Mouse (Mus musculus): ENCODE data around the gene Chl1. TPM values are rescaled to one million over a fixed set of nuclear protein-coding genes. Genes with fewer than 3 reads are reported as not detected.
A peak's percentile ranks its signal among the peaks of the same experiment; 100 is the strongest.

The Chl1 gene
- polyA plus RNA-seq, 2 experiments: 2.0 to 4.9 TPM

- H3K9ac ChIP-seq (ENCODE audit: low read depth, low read length, severe bottlenecking): no peak overlapping the region
- H3K36me3 ChIP-seq (ENCODE audit: control insufficient read depth, insufficient read depth, low read length): no peaks in the 10 kb centered on the region
- no peak overlapping the region for H3K4me3 ChIP-seq (replicated peaks; ENCODE audit: low read length)
- 50% methylated on average over 3 of the region's 3 CpGs for WGBS
- no peaks in the 10 kb centered on the region for H3K9me3 ChIP-seq (ENCODE audit: control insufficient read depth, low read length)
- no peaks in the 10 kb centered on the region for H3K27me3 ChIP-seq (ENCODE audit: control insufficient read depth, insufficient read depth, low read length)
- TF ChIP-seq POLR2A (IDR thresholded peaks at IDR 0.05; ENCODE audit: borderline replicate concordance, extremely low read depth, insufficient read depth, insufficient read length): no peak
- no peak overlapping the region for H3K4me2 ChIP-seq (replicated peaks; ENCODE audit: low read depth, low read length, severe bottlenecking)
- DNase-seq (ENCODE audit: low spot score): no peak
- ATAC-seq (ENCODE audit: low FRiP score, low read depth): no peak
- H3K4me1 ChIP-seq (ENCODE audit: control insufficient read depth, insufficient read depth, low read length): no peaks in the 10 kb centered on the region
- no peak overlapping the region for H3K27ac ChIP-seq (replicated peaks; ENCODE audit: low read depth, low read length)
These were observed 6.3 kb upstream of the Chl1 start for GRCm38 (mm10) chr6:103504065-103504464.

- peaks cover 31% of the 10 kb centered on the region for H3K27me3 ChIP-seq (ENCODE audit: control insufficient read depth, insufficient read depth, low read length)
- H3K9ac ChIP-seq (ENCODE audit: low read depth, low read length, severe bottlenecking): no peak overlapping the region
- WGBS: 51% methylated on average over 3 of the region's 3 CpGs
These were observed 2.4 kb upstream of the Chl1 start for GRCm38 (mm10) chr6:103507751-103508575.

GRCm38 (mm10) chr6:103509596-103509995, 790 bp upstream of the Chl1 start:
- H3K4me3 ChIP-seq (replicated peaks; ENCODE audit: low read length): no peak overlapping the region
- H3K27ac ChIP-seq (replicated peaks; ENCODE audit: low read depth, low read length): no peak overlapping the region
- peaks cover 41% of the 10 kb centered on the region for H3K27me3 ChIP-seq (ENCODE audit: control insufficient read depth, insufficient read depth, low read length)
- H3K4me1 ChIP-seq (ENCODE audit: control insufficient read depth, insufficient read depth, low read length): peaks cover 13% of the 10 kb centered on the region; the same call in 1 of the 2 replicates
- 62% methylated on average over 4 of the region's 4 CpGs for WGBS
- H3K9me3 ChIP-seq (ENCODE audit: control insufficient read depth, low read length): no peaks in the 10 kb centered on the region
- H3K4me2 ChIP-seq (replicated peaks; ENCODE audit: low read depth, low read length, severe bottlenecking): no peak overlapping the region
- no peak overlapping the region for H3K9ac ChIP-seq (ENCODE audit: low read depth, low read length, severe bottlenecking)
- no peak for TF ChIP-seq POLR2A (IDR thresholded peaks at IDR 0.05; ENCODE audit: borderline replicate concordance, extremely low read depth, insufficient read depth, insufficient read length)
- no peaks in the 10 kb centered on the region for H3K36me3 ChIP-seq (ENCODE audit: control insufficient read depth, insufficient read depth, low read length)
- DNase-seq (ENCODE audit: low spot score) (no peak), ATAC-seq (ENCODE audit: low FRiP score, low read depth) (no peak)

More at GRCm38 (mm10) chr6:103507751-103508575, 2.4 kb upstream of the Chl1 start:
- Histone ChIP-seq H3K27ac (replicated peaks; ENCODE audit: low read depth, low read length) (no peak overlapping the region), H3K9me3 (ENCODE audit: control insufficient read depth, low read length) (no peaks in the 10 kb centered on the region), H3K36me3 (ENCODE audit: control insufficient read depth, insufficient read depth, low read length) (no peaks in the 10 kb centered on the region), H3K4me3 (replicated peaks; ENCODE audit: low read length) (no peak overlapping the region), H3K4me2 (replicated peaks; ENCODE audit: low read depth, low read length, severe bottlenecking) (no peak overlapping the region), H3K4me1 (ENCODE audit: control insufficient read depth, insufficient read depth, low read length) (peaks cover 13% of the 10 kb centered on the region; the same call in 1 of the 2 replicates)
- ATAC-seq (ENCODE audit: low FRiP score, low read depth) (no peak), DNase-seq (ENCODE audit: low spot score) (no peak)
- no peak for TF ChIP-seq POLR2A (IDR thresholded peaks at IDR 0.05; ENCODE audit: borderline replicate concordance, extremely low read depth, insufficient read depth, insufficient read length)

GRCm38 (mm10) chr6:103511290-103511971, 1.0 kb downstream of the Chl1 start:
- Histone ChIP-seq H3K27ac (replicated peaks; ENCODE audit: low read depth, low read length) (no peak overlapping the region), H3K4me2 (replicated peaks; ENCODE audit: low read depth, low read length, severe bottlenecking) (peak overlapping the region; percentile 54), H3K36me3 (ENCODE audit: control insufficient read depth, insufficient read depth, low read length) (no peaks in the 10 kb centered on the region), H3K9me3 (ENCODE audit: control insufficient read depth, low read length) (no peaks in the 10 kb centered on the region), H3K9ac (ENCODE audit: low read depth, low read length, severe bottlenecking) (no peak overlapping the region), H3K4me3 (replicated peaks; ENCODE audit: low read length) (peak overlapping the region; percentile 36), H3K27me3 (ENCODE audit: control insufficient read depth, insufficient read depth, low read length) (peaks cover 41% of the 10 kb centered on the region), H3K4me1 (ENCODE audit: control insufficient read depth, insufficient read depth, low read length) (peaks cover 13% of the 10 kb centered on the region; the same call in 1 of the 2 replicates)
- ATAC-seq (ENCODE audit: low FRiP score, low read depth) (no peak), DNase-seq (ENCODE audit: low spot score) (no peak)
- 4% methylated on average over 18 of the region's 18 CpGs for WGBS
- no peak for TF ChIP-seq POLR2A (IDR thresholded peaks at IDR 0.05; ENCODE audit: borderline replicate concordance, extremely low read depth, insufficient read depth, insufficient read length)

GRCm38 (mm10) chr6:103511972-103512565, 1.7 kb downstream of the Chl1 start:
- under 1% methylated on average over 29 of the region's 29 CpGs for WGBS
- DNase-seq (ENCODE audit: low spot score): peak; percentile 9
- Histone ChIP-seq H3K4me3 (replicated peaks; ENCODE audit: low read length) (peak overlapping the region; percentile 36), H3K9me3 (ENCODE audit: control insufficient read depth, low read length) (no peaks in the 10 kb centered on the region), H3K4me1 (ENCODE audit: control insufficient read depth, insufficient read depth, low read length) (peaks cover 13% of the 10 kb centered on the region; the same call in 1 of the 2 replicates), H3K27ac (replicated peaks; ENCODE audit: low read depth, low read length) (no peak overlapping the region), H3K4me2 (replicated peaks; ENCODE audit: low read depth, low read length, severe bottlenecking) (peak overlapping the region; percentile 54), H3K9ac (ENCODE audit: low read depth, low read length, severe bottlenecking) (no peak overlapping the region), H3K27me3 (ENCODE audit: control insufficient read depth, insufficient read depth, low read length) (peaks cover 41% of the 10 kb centered on the region), H3K36me3 (ENCODE audit: control insufficient read depth, insufficient read depth, low read length) (no peaks in the 10 kb centered on the region)
- ATAC-seq (ENCODE audit: low FRiP score, low read depth): peak; percentile 53; the same call in 1 of the 2 replicates
- no peak for TF ChIP-seq POLR2A (IDR thresholded peaks at IDR 0.05; ENCODE audit: borderline replicate concordance, extremely low read depth, insufficient read depth, insufficient read length)

Data from limb, embryonic 14.5 days (tissue).